Mouse (Mus musculus) stomach, postnatal 0 days (tissue): Measurements from ENCODE around the gene Tac4.

Experiments used
- CTCF ChIP-seq: IDR thresholded peaks from 2 replicates; pipeline ENCODE4 v1.5.1; 2016; ENCODE audit warnings: antibody characterized with exemption, low read depth, mild to moderate bottlenecking, moderate library complexity
- EP300 ChIP-seq: optimal IDR thresholded peaks from 2 replicates; pipeline ENCODE3; 2016; ENCODE audit warnings: antibody characterized with exemption

DNA sequence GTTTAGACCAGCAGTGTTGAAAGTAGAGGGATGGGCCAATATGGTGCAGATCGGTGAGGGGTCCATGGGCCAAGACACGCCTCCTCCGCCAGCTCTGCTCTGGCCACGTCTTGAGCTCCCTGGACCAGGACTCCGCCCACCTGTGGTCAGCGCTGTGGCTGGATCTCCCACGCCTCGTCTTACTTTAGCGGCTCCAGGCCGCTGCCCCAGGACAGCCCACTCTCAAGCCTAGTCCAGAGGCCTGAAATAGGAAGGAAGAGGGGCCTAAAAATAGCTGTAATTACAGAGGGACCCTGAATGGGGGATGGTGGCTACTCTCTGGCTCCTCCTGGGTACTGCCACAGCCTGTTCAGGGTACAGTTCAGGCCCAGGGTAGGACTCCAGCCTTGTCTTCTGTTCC lies 11.2 kb upstream of the Tac4 start:
- TF ChIP-seq EP300 = no peak
- no peak for TF ChIP-seq CTCF
